Mouse (Mus musculus): Measurements from ENCODE around the gene Mgat5.

DNA sequence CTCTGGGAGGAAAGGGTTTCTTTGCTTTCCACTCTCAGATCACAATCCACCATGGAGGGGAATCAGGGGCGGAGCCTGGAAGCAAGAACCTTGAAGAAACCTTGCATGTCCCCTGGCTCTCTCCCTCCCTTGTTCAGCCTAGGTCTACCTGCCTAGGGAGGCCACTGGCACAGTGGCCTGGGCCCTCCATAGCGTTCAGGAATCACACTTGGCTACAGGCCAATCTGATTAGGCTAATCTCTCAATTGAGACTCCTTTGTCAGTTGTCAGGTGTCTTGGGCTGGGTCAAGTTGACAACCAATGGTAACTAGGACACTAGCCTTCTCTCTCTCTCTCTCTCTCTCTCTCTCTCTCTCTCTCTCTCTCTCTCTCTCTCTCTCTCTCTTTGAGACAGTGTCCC lies 12.2 kb downstream of the Mgat5 start:
- no peak for TF ChIP-seq CTCF (IDR thresholded peaks at IDR 0.05; ENCODE audit: low read depth, low read length)
- no peak for TF ChIP-seq POLR2A (IDR thresholded peaks at IDR 0.05; ENCODE audit: extremely low read depth, insufficient read depth, low read length)

All from liver, adult 2 months (tissue).